Mouse (Mus musculus) megakaryocyte, embryonic 14.5 days (primary cell): ENCODE data around the gene Prtg. TPM values are rescaled to one million over a fixed set of nuclear protein-coding genes. Genes with fewer than 3 reads are reported as not detected.

Source experiments
- H3K27me3 ChIP-seq: replicated peaks from 2 replicates; pipeline ENCODE3; 2012; ENCODE audit warnings: inconsistent platforms
- H3K36me3 ChIP-seq: replicated peaks from 2 replicates; pipeline ENCODE3; 2012; ENCODE audit warnings: low read length, inconsistent platforms, mixed read lengths
- H3K4me1 ChIP-seq: 2 replicates; pipeline ENCODE4 v1.6.1; 2012; ENCODE audit warnings: inconsistent platforms
- H3K4me3 ChIP-seq: replicated peaks from 2 replicates; pipeline ENCODE3; 2012; ENCODE audit warnings: moderate library complexity, mild to moderate bottlenecking, inconsistent platforms
- H3K9me3 ChIP-seq: 2 replicates; pipeline ENCODE4 v1.6.1; 2012; ENCODE audit warnings: inconsistent platforms
- FLI1 ChIP-seq: IDR thresholded peaks from 2 replicates; pipeline ENCODE4 v1.6.1; 2012; ENCODE audit warnings: low read length, inconsistent platforms, mixed read lengths
- GATA1 ChIP-seq: IDR thresholded peaks from 3 replicates; pipeline ENCODE4 v1.6.1; 2012; ENCODE audit warnings: mixed read lengths, low read length, inconsistent platforms, borderline replicate concordance
- polyA plus RNA-seq: library from polyadenylated mRNA; stranded (reverse); fragments of >175 nt; gene quantifications from 2 replicates; pipeline ENCODE4 v1.2.3, GENCODE M21; 2012; ENCODE audit warnings: low replicate concordance; ENCODE audit not compliant: insufficient read depth

The Prtg gene
- polyA plus RNA-seq, 1 experiment, result not detected

- Histone ChIP-seq H3K27me3 (peaks cover 8% of the 10 kb centered on the region), H3K9me3 (no peaks in the 10 kb centered on the region), H3K4me1 (no peaks in the 10 kb centered on the region), H3K4me3 (no peak overlapping the region), H3K36me3 (no peaks in the 10 kb centered on the region)
- TF ChIP-seq GATA1 (no peak), FLI1 (no peak)
Observed at GRCm38 (mm10) chr9:72836708-72837495, 30.2 kb downstream of the Prtg start.

- Histone ChIP-seq H3K27me3 (peaks cover 4% of the 10 kb centered on the region), H3K4me3 (no peak overlapping the region), H3K9me3 (no peaks in the 10 kb centered on the region), H3K4me1 (no peaks in the 10 kb centered on the region), H3K36me3 (no peaks in the 10 kb centered on the region)
- TF ChIP-seq FLI1 (no peak), GATA1 (no peak)
Observed at GRCm38 (mm10) chr9:72837598-72838160, 31.0 kb downstream of the Prtg start.

DNA sequence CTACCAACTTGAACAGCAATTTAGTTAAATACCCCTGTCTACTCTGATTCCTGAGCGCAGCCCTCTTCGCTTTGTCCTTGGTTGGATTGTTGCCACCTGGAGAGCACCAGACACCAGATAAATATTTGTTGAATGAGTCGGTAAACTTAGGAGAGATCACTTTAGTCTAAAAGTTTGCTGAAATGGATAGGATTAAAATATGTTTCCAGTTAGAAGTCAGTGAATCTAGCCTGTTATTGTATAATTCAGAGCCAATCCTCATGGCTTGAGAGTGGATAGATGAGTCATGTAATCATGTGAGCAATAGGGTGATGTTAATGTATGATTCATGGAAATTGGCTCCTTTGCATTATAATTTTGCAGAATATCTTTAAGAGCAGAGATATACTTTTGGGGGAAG is 31.6 kb downstream of the Prtg start:
- TF ChIP-seq GATA1 (no peak), FLI1 (no peak)
- Histone ChIP-seq H3K36me3 (no peaks in the 10 kb centered on the region), H3K27me3 (peaks cover 5% of the 10 kb centered on the region), H3K4me3 (no peak overlapping the region), H3K4me1 (no peaks in the 10 kb centered on the region), H3K9me3 (no peaks in the 10 kb centered on the region)

GRCm38 (mm10) chr9:72839346-72839990 is 32.8 kb downstream of the Prtg start:
- Histone ChIP-seq H3K4me1 (no peaks in the 10 kb centered on the region), H3K4me3 (no peak overlapping the region), H3K36me3 (no peaks in the 10 kb centered on the region), H3K9me3 (no peaks in the 10 kb centered on the region), H3K27me3 (peaks cover 5% of the 10 kb centered on the region)
- TF ChIP-seq GATA1 (no peak), FLI1 (no peak)

GRCm38 (mm10) chr9:72844496-72844895 is 37.8 kb downstream of the Prtg start:
- TF ChIP-seq FLI1 (no peak), GATA1 (no peak)
- peaks cover 4% of the 10 kb centered on the region for H3K27me3 ChIP-seq
- H3K4me3 ChIP-seq, result no peak overlapping the region
- H3K4me1 ChIP-seq, result no peaks in the 10 kb centered on the region
- peaks cover 8% of the 10 kb centered on the region for H3K9me3 ChIP-seq
- H3K36me3 ChIP-seq, result no peaks in the 10 kb centered on the region

GRCm38 (mm10) chr9:72846160-72846559 is 39.5 kb downstream of the Prtg start:
- Histone ChIP-seq H3K4me3 (no peak overlapping the region), H3K9me3 (peaks cover 8% of the 10 kb centered on the region), H3K4me1 (no peaks in the 10 kb centered on the region), H3K27me3 (peaks cover 4% of the 10 kb centered on the region), H3K36me3 (no peaks in the 10 kb centered on the region)
- no peak for TF ChIP-seq FLI1
- no peak for TF ChIP-seq GATA1

GRCm38 (mm10) chr9:72851541-72851940 is 44.9 kb downstream of the Prtg start:
- Histone ChIP-seq H3K27me3 (peaks cover 5% of the 10 kb centered on the region), H3K9me3 (peaks cover 7% of the 10 kb centered on the region), H3K4me3 (no peak overlapping the region), H3K4me1 (no peaks in the 10 kb centered on the region), H3K36me3 (no peaks in the 10 kb centered on the region)
- TF ChIP-seq GATA1, result no peak
- no peak for TF ChIP-seq FLI1

- peaks cover 8% of the 10 kb centered on the region for H3K27me3 ChIP-seq
- H3K4me3 ChIP-seq, result no peak overlapping the region
- peaks cover 7% of the 10 kb centered on the region for H3K9me3 ChIP-seq
- no peak for TF ChIP-seq GATA1
- TF ChIP-seq FLI1, result no peak
- no peaks in the 10 kb centered on the region for H3K36me3 ChIP-seq
- no peaks in the 10 kb centered on the region for H3K4me1 ChIP-seq
Observed at GRCm38 (mm10) chr9:72851979-72852378, 45.3 kb downstream of the Prtg start.

GRCm38 (mm10) chr9:72853681-72854190 is 47.1 kb downstream of the Prtg start:
- Histone ChIP-seq H3K36me3 (no peaks in the 10 kb centered on the region), H3K4me1 (no peaks in the 10 kb centered on the region), H3K9me3 (peaks cover 7% of the 10 kb centered on the region), H3K4me3 (no peak overlapping the region), H3K27me3 (peaks cover 8% of the 10 kb centered on the region)
- TF ChIP-seq FLI1, result no peak
- no peak for TF ChIP-seq GATA1

DNA sequence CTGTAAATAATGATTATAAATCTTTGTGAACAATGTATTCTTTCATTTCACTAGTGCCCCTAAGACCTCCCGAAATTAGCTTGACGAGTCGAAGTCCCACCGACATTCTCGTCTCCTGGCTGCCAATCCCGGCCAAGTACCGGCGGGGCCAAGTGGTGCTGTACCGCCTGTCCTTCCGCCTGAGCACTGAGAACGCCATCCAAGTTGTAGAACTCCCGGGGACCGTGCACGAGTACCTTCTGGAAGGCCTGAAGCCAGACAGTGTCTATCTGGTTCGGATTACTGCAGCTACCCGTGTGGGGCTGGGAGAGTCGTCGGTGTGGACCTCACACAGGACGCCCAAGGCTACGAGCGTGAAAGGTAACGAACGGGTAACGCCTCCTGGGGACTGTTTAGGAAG is 50.0 kb downstream of the Prtg start:
- peaks cover 5% of the 10 kb centered on the region for H3K27me3 ChIP-seq
- no peak overlapping the region for H3K4me3 ChIP-seq
- no peaks in the 10 kb centered on the region for H3K4me1 ChIP-seq
- no peaks in the 10 kb centered on the region for H3K36me3 ChIP-seq
- H3K9me3 ChIP-seq, result no peaks in the 10 kb centered on the region
- TF ChIP-seq GATA1, result no peak
- no peak for TF ChIP-seq FLI1
